Mouse (Mus musculus): ENCODE results near the gene Gmip. TPM values are rescaled to one million over a fixed set of nuclear protein-coding genes. Genes with fewer than 3 reads are reported as not detected.

Gmip gene
- total RNA-seq (2021) = 1 to 10 TPM; 5.4 to 5.6 TPM

DNA sequence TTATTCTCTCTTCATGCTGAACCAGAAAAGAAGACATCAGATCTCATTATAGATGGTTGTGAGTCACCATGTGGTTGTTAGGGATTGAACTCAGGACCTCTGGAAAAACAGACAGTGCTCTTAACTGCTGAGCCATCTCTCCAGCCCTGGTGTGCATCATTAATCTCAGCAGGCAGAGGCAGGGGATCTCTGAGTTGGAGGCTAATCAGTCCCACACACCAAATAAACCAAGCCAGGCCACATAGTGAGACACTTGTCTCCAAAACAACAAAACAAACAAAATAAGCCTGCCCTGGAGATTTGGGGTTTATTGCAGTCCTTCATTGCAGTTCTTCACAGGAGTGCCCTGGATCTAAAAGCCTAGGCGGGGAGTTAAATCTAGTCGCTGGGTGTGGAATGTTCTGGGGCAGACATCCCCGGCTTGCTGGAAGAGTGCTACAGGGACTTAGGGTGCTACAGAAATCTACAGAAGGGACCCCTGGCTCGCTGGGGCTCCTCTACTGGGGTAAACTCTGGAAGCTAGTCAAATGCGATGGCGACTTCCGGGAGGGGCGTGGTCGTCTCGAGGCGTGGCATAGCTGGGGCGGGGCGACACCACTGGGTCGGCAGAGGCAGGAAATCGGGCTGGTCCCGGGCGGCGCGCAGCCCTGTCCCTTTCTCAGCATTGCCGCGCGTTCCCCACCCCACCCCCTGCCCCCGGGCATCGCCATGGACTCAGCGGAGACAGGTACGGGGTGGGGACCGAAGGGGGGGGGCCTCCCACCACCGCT is at the start of gene Gmip:
Gene Gmip, plus strand, starts transcription at position 586 of the 770 bp plus-strand sequence.
- DNase-seq = peak; percentile 81 to 84
- intact Hi-C loops (cut with DNase I) = no loop called here

DNA sequence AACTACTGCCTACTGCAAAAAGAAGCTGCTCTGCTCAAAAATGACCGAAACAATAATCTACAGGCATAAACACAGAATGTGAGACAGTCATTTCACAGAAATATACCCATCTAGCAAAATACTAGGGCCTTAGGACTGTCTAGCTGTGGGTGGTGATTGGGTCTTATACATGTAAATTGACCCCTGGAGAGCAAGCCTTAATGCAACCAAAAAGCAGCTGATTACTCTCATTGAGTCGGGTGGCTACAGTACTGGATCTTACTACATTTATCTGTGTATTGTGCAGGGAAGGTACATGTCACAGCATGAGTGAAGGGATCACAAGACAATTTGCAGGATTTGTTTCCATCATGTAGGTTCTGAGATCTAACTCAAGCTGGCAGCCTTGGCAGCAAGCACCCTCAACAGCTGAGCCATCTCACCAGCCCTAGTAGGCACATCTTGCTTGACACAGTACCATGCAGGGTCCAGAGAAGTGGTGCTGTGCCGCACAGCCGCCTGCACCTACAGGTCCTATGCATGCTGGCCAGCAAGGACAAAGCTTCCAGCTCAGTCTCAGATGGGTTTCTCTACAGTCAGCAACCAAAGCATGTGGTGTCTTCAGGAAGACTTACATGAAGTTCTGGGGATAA is 46.5 kb upstream of the Gmip start:
- intact Hi-C loops (cut with DNase I) = no loop called here
- DNase-seq = no peak

- DNase-seq = no peak
- intact Hi-C loops (cut with DNase I) = no loop called here
These were observed 37.3 kb upstream of the Gmip start for GRCm38 (mm10) chr8:69771221-69771620.

DNA sequence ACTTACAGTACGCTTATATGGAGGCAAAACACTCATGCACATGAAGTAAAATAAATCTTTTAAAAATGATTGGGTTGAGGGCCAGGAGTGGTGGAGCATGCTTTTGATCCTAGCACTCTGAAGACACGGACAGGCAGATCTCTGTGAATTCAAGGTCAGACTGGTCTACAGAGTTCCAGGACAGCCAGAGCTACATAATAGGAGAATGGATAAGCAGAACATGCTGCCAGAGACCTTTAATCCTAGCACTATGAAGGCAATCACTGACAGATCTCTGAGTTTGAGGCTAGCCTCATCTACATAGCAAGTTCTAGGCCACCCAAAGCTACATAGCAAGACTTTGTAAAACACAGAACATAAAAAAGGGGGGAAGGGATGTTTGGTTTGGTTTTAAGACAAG is 36.4 kb upstream of the Gmip start:
- intact Hi-C loops (cut with DNase I) = no loop called here
- no peak for DNase-seq

GRCm38 (mm10) chr8:69774503-69775148 is 33.9 kb upstream of the Gmip start, which contains the start of gene Gm20422:
Gm20422 (minus strand) TSS chr8:69774886.
- peak; percentile 80 to 92 for DNase-seq
- intact Hi-C loops (cut with DNase I) = loop anchor here (1.0 to 2.0 kb wide), 2 partner anchors 17 to 24 kb away; partner anchors contain the start of genes Atp13a1 and Zfp866

GRCm38 (mm10) chr8:69775149-69775534 is 33.3 kb upstream of the Gmip start:
- intact Hi-C loops (cut with DNase I) = loop anchor here (2.0 kb wide), 1 partner anchor 24 kb away; no protein-coding TSS in a partner anchor
- DNase-seq = no peak

DNA sequence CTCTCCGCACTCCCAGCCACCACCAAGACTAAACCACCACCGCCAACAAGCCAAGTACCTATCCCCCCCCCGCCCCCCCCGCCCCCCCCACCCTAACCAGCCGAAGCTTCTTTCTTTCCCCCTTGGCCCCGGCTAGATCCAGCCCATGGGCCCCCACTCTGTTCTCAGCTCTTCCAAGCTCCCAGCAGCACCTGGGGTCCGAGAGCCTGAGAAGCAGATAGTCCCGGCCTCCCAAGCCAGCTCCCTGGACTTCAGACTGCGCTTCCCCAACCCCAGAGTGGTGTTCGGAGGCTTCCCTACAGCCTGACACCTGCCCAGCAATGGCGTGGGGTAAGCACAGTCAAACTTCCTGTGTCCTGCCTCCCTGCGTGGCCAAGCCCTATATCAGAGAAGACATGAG is 31.4 kb upstream of the Gmip start:
- DNase-seq = no peak
- intact Hi-C loops (cut with DNase I) = no loop called here

DNA sequence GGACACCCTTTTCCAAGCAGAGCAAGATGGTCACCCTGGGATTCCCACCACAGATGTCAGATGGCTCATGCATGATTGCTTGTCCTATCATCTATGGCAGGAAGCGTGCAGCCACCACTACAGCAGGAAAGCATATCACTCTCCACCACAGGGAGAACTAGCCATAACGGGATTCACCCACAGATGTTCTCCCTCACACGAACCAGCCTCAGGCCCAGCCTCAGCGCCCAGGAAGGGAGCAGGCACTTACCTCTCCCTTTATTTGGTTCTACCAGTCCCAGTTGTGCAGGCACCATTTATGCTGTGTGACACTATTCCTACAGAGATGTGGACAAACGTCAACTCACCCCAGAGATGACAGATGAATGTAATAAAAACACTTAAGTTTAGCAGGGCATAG is 19.4 kb upstream of the Gmip start:
- intact Hi-C loops (cut with DNase I) = no loop called here
- no peak for DNase-seq

GRCm38 (mm10) chr8:69789731-69790130 is 18.7 kb upstream of the Gmip start:
- peak in 1 of 2 experiments; percentile 2 for DNase-seq
- intact Hi-C loops (cut with DNase I) = no loop called here

DNA sequence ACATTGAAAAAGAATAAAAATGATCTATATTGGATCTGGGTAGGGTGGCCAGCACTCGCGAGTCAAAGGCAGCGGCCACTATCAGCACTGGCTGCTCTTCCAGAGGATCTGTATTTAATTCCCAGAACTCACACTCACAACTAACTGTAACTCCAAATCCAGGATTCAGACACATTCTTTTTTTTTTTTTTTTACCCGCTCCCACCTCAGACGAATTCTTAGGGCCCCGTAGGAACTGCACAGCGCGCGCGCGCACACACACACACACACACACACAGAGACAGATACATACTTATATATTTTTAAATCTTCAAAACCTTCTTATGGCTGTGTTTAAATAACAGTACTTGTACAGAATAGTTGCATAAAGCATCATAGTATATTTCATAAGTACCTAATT is 18.1 kb upstream of the Gmip start:
- intact Hi-C loops (cut with DNase I) = no loop called here
- peak in 1 of 2 experiments; percentile 1 for DNase-seq

DNA sequence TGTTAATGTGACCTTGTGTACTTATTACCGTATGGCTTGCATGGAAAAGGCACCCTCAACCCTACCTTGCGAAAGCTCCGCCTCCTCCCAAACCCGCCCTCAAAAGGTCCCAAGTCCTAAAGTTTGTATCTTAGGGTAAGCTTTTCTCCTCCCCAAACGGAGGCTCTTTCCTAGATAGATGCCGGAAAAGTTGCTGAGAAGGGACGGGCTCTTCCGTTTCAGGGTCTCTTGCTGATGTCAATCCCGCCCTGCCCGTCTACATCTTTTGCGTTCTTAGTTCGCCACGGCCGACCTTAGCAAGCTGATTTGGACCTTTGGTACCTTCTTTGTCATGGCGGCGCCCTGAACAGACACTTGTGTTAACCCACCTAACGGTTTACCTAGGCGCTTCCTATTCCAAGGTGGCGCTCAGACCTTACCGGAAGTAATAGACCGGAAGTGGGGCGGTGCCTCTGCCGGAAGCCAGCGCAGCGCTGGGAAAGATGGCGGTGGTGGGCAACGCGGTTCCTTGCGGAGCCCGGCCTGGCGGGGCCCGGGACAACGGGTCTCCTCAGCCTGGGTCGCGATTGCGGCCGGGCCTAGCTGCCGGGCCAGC is 17.6 kb upstream of the Gmip start, which contains the start of the genes Atp13a1 and Zfp866:
Gene Atp13a1, plus strand, starts transcription at position 391 of the 595 bp plus-strand sequence.
Gene Zfp866, minus strand, starts transcription at position 406 of the 595 bp plus-strand sequence.
- intact Hi-C loops (cut with DNase I) = loop anchor here (1.0 kb wide), 1 partner anchor 17 kb away; the partner anchor contains the start of gene Gm20422
- peak; percentile 86 to 90 for DNase-seq

DNA sequence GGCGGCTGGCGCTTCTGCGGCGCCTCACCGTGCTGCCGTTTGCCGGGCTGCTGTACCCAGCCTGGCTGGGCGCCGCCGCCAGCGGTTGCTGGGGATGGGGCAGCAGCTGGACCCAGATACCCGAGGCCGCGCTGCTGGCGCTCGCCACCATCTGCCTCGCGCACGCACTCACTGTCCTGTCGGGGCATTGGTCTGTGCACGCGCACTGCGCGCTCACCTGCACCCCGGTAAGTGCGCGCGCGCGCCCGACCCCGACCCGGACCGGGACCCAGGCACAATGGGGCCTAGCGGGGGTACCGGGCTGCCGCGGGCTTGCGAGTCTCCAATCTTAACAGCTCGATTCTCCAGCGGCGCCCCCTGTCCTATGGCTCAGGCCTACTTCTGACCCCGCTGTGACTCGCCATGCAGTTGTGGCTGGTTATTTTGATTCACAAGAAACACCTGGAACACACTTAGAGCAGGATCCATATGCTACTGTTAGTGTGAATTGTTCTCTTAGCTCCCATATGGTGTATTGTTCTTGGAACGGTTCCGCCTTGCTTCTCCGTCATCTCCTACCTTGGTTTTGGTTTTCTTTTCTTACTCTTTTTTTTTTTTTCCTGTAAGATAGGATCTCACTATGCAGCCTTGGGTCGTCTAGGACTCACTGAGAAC is 16.9 kb upstream of the Gmip start:
- no peak for DNase-seq

GRCm38 (mm10) chr8:69793666-69794065 is 14.8 kb upstream of the Gmip start:
- intact Hi-C loops (cut with DNase I) = no loop called here
- peak in 1 of 2 experiments; percentile 1 for DNase-seq

More for the DNA sequence above, 16.9 kb upstream of the Gmip start:
- intact Hi-C loops (cut with DNase I) = loop anchor here (1.0 kb wide), 1 partner anchor 17 kb away; the partner anchor contains the start of gene Gm20422

DNA sequence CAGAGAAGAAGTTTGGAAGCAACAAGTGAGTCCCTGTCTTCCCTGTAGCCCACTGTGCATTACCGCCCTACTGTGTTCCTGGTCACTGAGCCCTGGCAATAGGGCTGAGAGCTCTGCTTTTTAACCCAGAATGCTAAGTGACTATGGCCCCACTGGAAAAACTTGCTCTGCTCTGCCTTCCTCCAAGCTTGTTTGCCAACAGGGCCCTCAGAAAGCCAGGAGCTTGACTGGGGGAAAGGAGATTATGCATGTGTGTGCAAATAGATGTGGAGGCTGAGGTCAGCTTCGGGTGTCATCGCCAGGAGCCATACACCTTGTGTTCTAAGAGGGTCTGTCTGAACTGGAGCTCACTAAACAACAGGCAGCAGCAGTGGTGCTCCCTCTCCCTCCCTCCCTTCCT is 14.4 kb upstream of the Gmip start:
- no peak for DNase-seq
- intact Hi-C loops (cut with DNase I) = no loop called here

- intact Hi-C loops (cut with DNase I) = no loop called here
- peak in 1 of 2 experiments; percentile 0 for DNase-seq
These were observed 13.6 kb upstream of the Gmip start for GRCm38 (mm10) chr8:69794901-69795300.

- DNase-seq = peak in 1 of 2 experiments; percentile 0
- intact Hi-C loops (cut with DNase I) = no loop called here
These were observed 11.6 kb upstream of the Gmip start for GRCm38 (mm10) chr8:69796721-69797345.

- intact Hi-C loops (cut with DNase I) = no loop called here
- peak in 1 of 2 experiments; percentile 0 for DNase-seq
These were observed 10.8 kb upstream of the Gmip start for GRCm38 (mm10) chr8:69797661-69798060.

GRCm38 (mm10) chr8:69799261-69799660 is 9.2 kb upstream of the Gmip start:
- peak in 1 of 2 experiments; percentile 1 for DNase-seq
- intact Hi-C loops (cut with DNase I) = no loop called here

GRCm38 (mm10) chr8:69799946-69800345 is 8.5 kb upstream of the Gmip start:
- DNase-seq = peak in 1 of 2 experiments; percentile 1
- intact Hi-C loops (cut with DNase I) = no loop called here
